Mouse (Mus musculus) liver, adult 2 months (tissue): Measurements from ENCODE around the gene Prpsap1. TPM values are rescaled to one million over a fixed set of nuclear protein-coding genes. Genes with fewer than 3 reads are reported as not detected.
"Not testable (repeated sequence)": the region's sequence is repeated elsewhere in the genome, so short reads cannot be mapped to it uniquely, and the experiment has no call there.

ENCODE experiments used
- DNase-seq: peaks from one replicate; pipeline ENCODE4 v3.0.0-alpha.2; 2011; ENCODE audit warnings: low read depth, low spot score; ENCODE audit errors: extremely low read depth
- H3K27ac ChIP-seq: fragments of 200-500 bp; replicated peaks from 2 replicates; pipeline ENCODE4 v1.5.1; 2012; ENCODE audit warnings: low read depth, mild to moderate bottlenecking, control low read depth, inconsistent platforms, low read length; ENCODE audit not compliant: insufficient read depth
- H3K27me3 ChIP-seq: fragments of 200-500 bp; 2 replicates; pipeline ENCODE4 v1.6.1; 2012; ENCODE audit warnings: mild to moderate bottlenecking, moderate library complexity, low read length, inconsistent platforms; ENCODE audit not compliant: control insufficient read depth, insufficient read depth
- H3K36me3 ChIP-seq: fragments of 200-500 bp; 2 replicates; pipeline ENCODE4 v1.6.1; 2012; ENCODE audit warnings: low read length, inconsistent platforms; ENCODE audit not compliant: control insufficient read depth, insufficient read depth
- H3K4me1 ChIP-seq: fragments of 200-500 bp; 2 replicates; pipeline ENCODE4 v1.6.1; 2011; ENCODE audit warnings: low read length; ENCODE audit not compliant: control insufficient read depth, insufficient read depth
- H3K4me3 ChIP-seq: fragments of 200-500 bp; 2 replicates; pipeline ENCODE4 v1.5.1; 2011; ENCODE audit warnings: low read depth, mild to moderate bottlenecking, control low read depth, low read length, moderate library complexity; ENCODE audit not compliant: insufficient read depth
- H3K79me2 ChIP-seq: fragments of 200-500 bp; 2 replicates; pipeline ENCODE4 v1.6.1; 2012; ENCODE audit warnings: inconsistent platforms, mild to moderate bottlenecking, low read length, moderate library complexity; ENCODE audit not compliant: control insufficient read depth, insufficient read depth
- H3K9ac ChIP-seq: fragments of 200-500 bp; 2 replicates; pipeline ENCODE4 v1.6.1; 2012; ENCODE audit warnings: low read depth, mild to moderate bottlenecking, control low read depth, inconsistent platforms, low read length
- CTCF ChIP-seq: fragments of 200-500 bp; IDR thresholded peaks from 2 replicates; pipeline ENCODE4 v1.5.1; 2011; ENCODE audit warnings: low read depth, low read length, control low read depth
- POLR2A ChIP-seq: fragments of 200-500 bp; IDR thresholded peaks from 2 replicates; pipeline ENCODE4 v1.6.1; 2011; ENCODE audit warnings: low read length, control low read depth; ENCODE audit not compliant: insufficient read depth; ENCODE audit errors: extremely low read depth
- WGBS: fragments of 180-500 bp; shearing (Covaris S2); methylation state at CpG from one replicate; pipeline ENCODE4 v1.1.7; 2018; 5-methylcytosine and 5-hydroxymethylcytosine counted together
- polyA plus RNA-seq: library from polyadenylated mRNA; depleted of rRNA; stranded (reverse); fragments of >200 nt; gene quantifications from 2 replicates; pipeline ENCODE4 v1.2.3, GENCODE M21; 2012
- total RNA-seq: library from RNA; depleted of rRNA; stranded (reverse); fragments of >200 nt; gene quantifications from 2 replicates; pipeline ENCODE4 v1.2.3, GENCODE M21; 2014

Prpsap1 gene
- total and polyA plus RNA-seq, 2 experiments, result 37.7 to 72.8 TPM

DNA sequence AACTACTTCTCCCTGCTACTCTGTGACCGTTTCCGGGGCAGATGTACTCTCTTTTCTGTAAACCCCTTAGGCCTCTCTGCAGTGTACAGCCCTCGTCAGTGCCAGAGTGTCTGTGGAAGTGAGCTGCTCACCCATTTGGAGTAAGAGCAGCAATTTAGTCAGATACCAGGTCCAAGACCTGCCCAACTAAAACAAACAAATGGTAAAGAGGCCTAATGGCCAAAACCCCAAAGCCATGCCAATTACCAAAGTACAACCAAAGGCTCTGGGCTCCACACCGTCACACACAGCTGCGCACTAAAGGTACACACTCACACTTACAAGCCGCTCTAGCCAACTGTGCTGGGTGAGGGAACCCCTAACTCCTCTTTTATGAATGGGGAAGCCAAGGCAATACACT is 17.3 kb downstream of the Prpsap1 start:
- H3K79me2 ChIP-seq, result peaks cover 8% of the 10 kb centered on the region; the same call in 1 of the 2 replicates
- TF ChIP-seq CTCF (no peak), POLR2A (no peak)
- peak overlapping the region; percentile 81 for H3K27ac ChIP-seq
- H3K4me3 ChIP-seq, result no peak overlapping the region
- WGBS, result 32% methylated on average over 6 of the region's 6 CpGs
- no peak overlapping the region for H3K9ac ChIP-seq
- peaks cover 33% of the 10 kb centered on the region for H3K4me1 ChIP-seq
- H3K36me3 ChIP-seq, result peaks cover 58% of the 10 kb centered on the region
- DNase-seq, result peak; percentile 97
- H3K27me3 ChIP-seq, result no peaks in the 10 kb centered on the region

DNA sequence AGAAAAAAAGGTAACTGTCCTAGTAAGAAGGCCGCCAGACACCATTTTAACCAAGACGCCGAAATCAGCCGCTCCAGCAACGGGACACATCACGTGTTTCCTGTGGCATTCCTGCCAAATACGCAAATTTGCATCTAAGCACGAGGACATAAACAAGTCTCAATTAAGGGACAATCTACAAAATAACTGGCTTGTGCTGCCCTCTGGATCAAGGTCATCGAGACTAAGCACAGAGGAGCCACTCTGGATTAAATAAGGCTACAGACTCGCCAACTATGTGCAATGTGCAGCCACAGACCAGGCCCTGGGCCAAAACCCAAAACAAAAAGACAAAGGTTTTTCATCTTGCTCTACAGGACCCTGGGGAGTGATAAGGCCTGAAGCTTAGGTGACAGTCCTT is 18.0 kb downstream of the Prpsap1 start:
- H3K27me3 ChIP-seq, result no peaks in the 10 kb centered on the region
- no peak overlapping the region for H3K9ac ChIP-seq
- peak overlapping the region; percentile 81 for H3K27ac ChIP-seq
- 49% methylated on average over 10 of the region's 10 CpGs for WGBS
- H3K79me2 ChIP-seq, result peaks cover 1% of the 10 kb centered on the region; the same call in 1 of the 2 replicates
- peaks cover 31% of the 10 kb centered on the region for H3K4me1 ChIP-seq
- TF ChIP-seq POLR2A (no peak), CTCF (no peak)
- peak; percentile 90 for DNase-seq
- peaks cover 61% of the 10 kb centered on the region for H3K36me3 ChIP-seq
- H3K4me3 ChIP-seq, result no peak overlapping the region

- Histone ChIP-seq H3K9ac (no peak overlapping the region), H3K4me1 (peaks cover 20% of the 10 kb centered on the region), H3K36me3 (peaks cover 36% of the 10 kb centered on the region), H3K27me3 (no peaks in the 10 kb centered on the region), H3K79me2 (no peaks in the 10 kb centered on the region; the same call in 1 of the 2 replicates), H3K4me3 (no peak overlapping the region), H3K27ac (no peak overlapping the region)
- 59% methylated on average over 4 of the region's 4 CpGs for WGBS
- no peak for DNase-seq
- TF ChIP-seq CTCF (no peak), POLR2A (no peak)
Measured at GRCm38 (mm10) chr11:116472275-116472674, 21.7 kb downstream of the Prpsap1 start.

DNA sequence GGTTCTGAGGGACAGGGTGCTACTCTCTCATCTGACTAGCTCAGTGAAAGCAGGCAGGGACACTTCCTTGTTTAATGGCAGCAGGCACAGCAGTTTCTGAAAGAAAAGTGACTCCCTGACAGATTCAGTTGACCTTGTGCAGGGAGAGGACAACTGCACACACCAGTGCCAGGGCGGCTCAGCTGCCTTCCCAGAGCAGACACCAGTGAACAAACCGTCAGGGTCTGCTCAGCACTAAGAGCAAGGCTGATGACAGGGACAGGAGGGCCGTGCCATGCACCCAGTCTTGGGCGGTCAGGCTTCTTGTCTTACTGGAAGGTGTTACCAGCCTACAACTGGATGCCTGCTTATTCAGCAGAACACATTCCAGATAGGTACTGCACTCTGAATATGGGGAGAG is 23.1 kb downstream of the Prpsap1 start:
- WGBS, result 62% methylated on average over 4 of the region's 4 CpGs
- no peak for DNase-seq
- H3K36me3 ChIP-seq, result peaks cover 35% of the 10 kb centered on the region
- no peak overlapping the region for H3K9ac ChIP-seq
- TF ChIP-seq CTCF (no peak), POLR2A (no peak)
- no peaks in the 10 kb centered on the region; the same call in 1 of the 2 replicates for H3K79me2 ChIP-seq
- H3K27ac ChIP-seq, result no peak overlapping the region
- peaks cover 9% of the 10 kb centered on the region for H3K4me1 ChIP-seq
- H3K4me3 ChIP-seq, result no peak overlapping the region
- no peaks in the 10 kb centered on the region for H3K27me3 ChIP-seq

DNA sequence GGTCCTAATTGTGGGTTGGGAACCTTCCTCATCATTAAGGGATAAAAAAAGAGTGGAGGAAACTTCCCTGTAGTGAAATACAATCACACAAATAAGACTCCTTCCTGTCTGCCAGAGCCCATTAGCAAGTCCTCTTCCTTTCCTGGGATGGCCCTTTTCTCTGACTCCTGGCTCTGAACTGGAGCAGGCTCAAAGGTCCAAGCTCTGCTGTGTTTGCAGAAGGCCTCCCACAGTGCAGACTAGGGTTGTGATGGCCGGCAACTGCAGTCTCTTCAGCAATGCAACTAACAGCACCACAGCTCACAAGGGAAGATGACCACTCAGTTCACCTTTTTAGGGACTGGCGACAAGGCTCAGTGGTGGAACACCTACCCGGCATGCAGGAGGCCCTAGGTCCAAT is 23.8 kb downstream of the Prpsap1 start:
- Histone ChIP-seq H3K9ac (no peak overlapping the region), H3K27ac (no peak overlapping the region), H3K27me3 (no peaks in the 10 kb centered on the region), H3K79me2 (no peaks in the 10 kb centered on the region), H3K36me3 (peaks cover 28% of the 10 kb centered on the region), H3K4me1 (peaks cover 4% of the 10 kb centered on the region), H3K4me3 (no peak overlapping the region)
- 39% methylated on average over 3 of the region's 3 CpGs for WGBS
- TF ChIP-seq CTCF, result no peak
- TF ChIP-seq POLR2A, result no peak
- peak; percentile 76 for DNase-seq

DNA sequence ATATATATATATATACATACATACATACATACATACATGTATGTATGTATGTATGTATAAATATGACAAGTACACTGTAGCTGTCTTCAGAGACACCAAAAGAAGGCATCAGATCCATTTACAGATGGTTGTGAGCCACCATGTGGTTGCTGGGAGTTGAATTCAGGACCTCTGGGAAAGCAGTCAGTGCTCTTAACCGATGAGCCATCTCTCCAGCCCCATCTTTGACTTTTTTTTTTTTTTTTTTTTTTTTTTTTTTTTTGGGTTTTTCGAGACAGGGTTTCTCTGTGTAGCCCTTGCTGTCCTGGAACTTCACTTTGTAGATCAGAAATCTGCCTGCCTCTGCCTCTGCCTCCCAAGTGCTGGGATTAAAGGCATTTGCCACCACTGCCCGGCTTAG is 25.7 kb downstream of the Prpsap1 start:
- H3K27ac ChIP-seq, H3K4me1 ChIP-seq, DNase-seq, H3K79me2 ChIP-seq, H3K27me3 ChIP-seq, H3K4me3 ChIP-seq, H3K9ac ChIP-seq: not testable (repeated sequence)
- peaks cover 22% of the 10 kb centered on the region for H3K36me3 ChIP-seq
- 68% methylated on average over 3 of the region's 3 CpGs for WGBS
